Comparison of ENCODE assay signal across 7 mouse cellular contexts in the genomic region with DNA sequence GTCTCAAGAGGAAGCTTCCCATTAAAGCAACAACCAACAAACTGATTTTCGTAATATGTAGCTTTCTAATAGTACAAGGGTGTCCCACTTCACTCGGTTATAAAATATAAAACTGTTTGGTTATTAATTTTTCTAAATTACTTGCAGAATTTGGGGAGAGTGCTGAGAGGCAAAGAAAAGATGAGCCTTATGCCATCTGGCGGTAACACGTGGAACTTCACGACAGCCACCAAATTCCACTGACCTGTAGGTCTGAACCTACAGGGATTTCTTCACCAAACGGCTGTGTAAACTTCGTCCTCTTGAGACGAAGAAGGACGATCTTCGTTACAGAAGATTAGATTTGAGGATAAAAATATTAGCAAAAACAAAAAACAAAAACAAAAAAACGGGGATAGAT.
A peak's percentile ranks its signal among the peaks of the same experiment; 100 is the strongest.
DNase-seq lines count a peak whose midpoint lies in the region; ATAC-seq and TF ChIP-seq lines count a peak whose summit lies in the region.

No protein-coding gene starts in this region.

- H3K4me3 ChIP-seq in MEL (ENCODE audit: control insufficient read depth in 1 of 2, insufficient read depth in 1 of 2, low read depth in 2 of 2, low read length in 2 of 2), result no peak overlapping the region
- peak overlapping the region; percentile 13 for H3K4me3 ChIP-seq in embryonic facial prominence, embryonic 14.5 days (ENCODE audit: low read depth, low read length)
- peak overlapping the region; percentile 47 for H3K4me3 ChIP-seq in limb, embryonic 10.5 days
- no peak overlapping the region for H3K4me3 ChIP-seq in midbrain, embryonic 11.5 days (ENCODE audit: low read depth, low read length)

- ATAC-seq in embryonic facial prominence, embryonic 14.5 days (ENCODE audit: low read depth), result peak; percentile 26; the same call in 1 of the 2 replicates
- peak; percentile 20; the same call in 1 of the 2 replicates for ATAC-seq in midbrain, embryonic 11.5 days (ENCODE audit: low FRiP score)

- no peak for TF ChIP-seq EP300 in MEL (IDR thresholded peaks at IDR 0.05; ENCODE audit: low read depth in 1 of 2, low read length in 2 of 2)

- H3K27ac ChIP-seq in MEL (ENCODE audit: control insufficient read depth, low read depth, low read length), result no peak overlapping the region
- H3K27ac ChIP-seq in embryonic facial prominence, embryonic 14.5 days (replicated peaks; ENCODE audit: low read depth, low read length), result peak overlapping the region; percentile 95
- peak overlapping the region; percentile 96 for H3K27ac ChIP-seq in limb, embryonic 10.5 days
- H3K27ac ChIP-seq in midbrain, embryonic 11.5 days (ENCODE audit: low read depth, low read length), result peak overlapping the region; percentile 80

- peak overlapping the region; percentile 51 for H3K4me2 ChIP-seq in embryonic facial prominence, embryonic 14.5 days (ENCODE audit: low read depth, low read length)
- H3K4me2 ChIP-seq in midbrain, embryonic 11.5 days, result peak overlapping the region; percentile 42; the same call in 1 of the 2 replicates

- no peaks in the 10 kb centered on the region for H3K36me3 ChIP-seq in MEL (ENCODE audit: control insufficient read depth in 1 of 2, insufficient read depth in 2 of 2, low read length in 2 of 2)
- no peaks in the 10 kb centered on the region for H3K36me3 ChIP-seq in embryonic facial prominence, embryonic 14.5 days (ENCODE audit: control insufficient read depth, insufficient read depth, low read length)
- no peaks in the 10 kb centered on the region for H3K36me3 ChIP-seq in limb, embryonic 10.5 days
- H3K36me3 ChIP-seq in midbrain, embryonic 11.5 days (ENCODE audit: control insufficient read depth, insufficient read depth, low read length), result no peaks in the 10 kb centered on the region

- TF ChIP-seq CTCF in MEL (IDR thresholded peaks at IDR 0.05 in 2 of 3, conservative IDR thresholded peaks at IDR 0.05 in 1 of 3; ENCODE audit: control insufficient read depth in 1 of 3, insufficient read depth in 1 of 3, low read depth in 2 of 3, low read length in 3 of 3, poor library complexity in 1 of 3, severe bottlenecking in 1 of 3), result peak; percentile 56 to 63 (median 59)

- peak; percentile 63 for DNase-seq in CD4-positive helper T cell, adult 2 months (ENCODE audit: low read depth, low spot score)
- peak; percentile 52 for DNase-seq in MEL (ENCODE audit: low read depth, low spot score)
- DNase-seq in embryonic facial prominence, embryonic 14.5 days (ENCODE audit: low spot score), result peak; percentile 86
- DNase-seq in heart, postnatal 14 days, result peak; percentile 74 to 81
- peak; percentile 76 for DNase-seq in limb, embryonic 10.5 days (ENCODE audit: low spot score)
- no peak for DNase-seq in midbrain, embryonic 11.5 days (ENCODE audit: low spot score, missing footprints)
- peak; percentile 17 to 24 for DNase-seq in thymus, adult 18-20 months

- H3K27me3 ChIP-seq in MEL (ENCODE audit: control insufficient read depth in 1 of 2, insufficient read depth in 2 of 2, low read length in 2 of 2), result no peaks in the 10 kb centered on the region
- peaks cover 18% of the 10 kb centered on the region for H3K27me3 ChIP-seq in embryonic facial prominence, embryonic 14.5 days (replicated peaks; ENCODE audit: control insufficient read depth, insufficient read depth, low read length)
- H3K27me3 ChIP-seq in limb, embryonic 10.5 days (ENCODE audit: low read depth, poor library complexity, severe bottlenecking), result no peaks in the 10 kb centered on the region
- peaks cover 31% of the 10 kb centered on the region for H3K27me3 ChIP-seq in midbrain, embryonic 11.5 days (ENCODE audit: control insufficient read depth, insufficient read depth, low read length)

- H3K9me3 ChIP-seq in MEL (replicated peaks; ENCODE audit: insufficient read depth, low read length), result no peaks in the 10 kb centered on the region
- H3K9me3 ChIP-seq in embryonic facial prominence, embryonic 14.5 days (ENCODE audit: control insufficient read depth, low read length), result no peaks in the 10 kb centered on the region
- no peaks in the 10 kb centered on the region for H3K9me3 ChIP-seq in limb, embryonic 10.5 days (replicated peaks)
- no peaks in the 10 kb centered on the region for H3K9me3 ChIP-seq in midbrain, embryonic 11.5 days (ENCODE audit: control insufficient read depth, low read length)

- no peak overlapping the region for H3K9ac ChIP-seq in MEL (ENCODE audit: control insufficient read depth, low read depth, low read length, poor library complexity, severe bottlenecking)
- peak overlapping the region; percentile 70 for H3K9ac ChIP-seq in embryonic facial prominence, embryonic 14.5 days (ENCODE audit: low read depth, low read length)
- no peak overlapping the region for H3K9ac ChIP-seq in midbrain, embryonic 11.5 days (ENCODE audit: low read length)

- WGBS in embryonic facial prominence, embryonic 14.5 days, result under 1% methylated on average over 11 of the region's 11 CpGs
- WGBS in limb, embryonic 10.5 days, result under 1% methylated on average over 11 of the region's 11 CpGs
- under 1% methylated on average over 11 of the region's 11 CpGs for WGBS in midbrain, embryonic 11.5 days

- no peaks in the 10 kb centered on the region; a peak in 1 of 4 replicates for H3K4me1 ChIP-seq in MEL (ENCODE audit: control insufficient read depth in 1 of 2, insufficient read depth in 2 of 2, low read length in 2 of 2)
- H3K4me1 ChIP-seq in embryonic facial prominence, embryonic 14.5 days (ENCODE audit: control insufficient read depth, insufficient read depth, low read length), result peaks cover 32% of the 10 kb centered on the region
- H3K4me1 ChIP-seq in limb, embryonic 10.5 days, result peaks cover 69% of the 10 kb centered on the region
- peaks cover 32% of the 10 kb centered on the region for H3K4me1 ChIP-seq in midbrain, embryonic 11.5 days (ENCODE audit: control insufficient read depth, insufficient read depth, low read length)

- intact Hi-C loops in heart, postnatal 14 days (cut with DNase I), result no loop called here

- TF ChIP-seq RAD21 in MEL (IDR thresholded peaks at IDR 0.05; ENCODE audit: low read depth, low read length), result peak; percentile 28

- H3K79me2 ChIP-seq in MEL (ENCODE audit: control insufficient read depth, insufficient read depth, low read length, poor library complexity), result no peaks in the 10 kb centered on the region

- no peak for TF ChIP-seq POLR2A in MEL (IDR thresholded peaks at IDR 0.05; ENCODE audit: control insufficient read depth in 1 of 2, insufficient read depth in 1 of 2, low read depth in 1 of 2, low read length in 2 of 2, poor library complexity in 1 of 2)

TF ChIP-seq in MEL, 35 proteins besides CTCF, POLR2A, EP300 and RAD21:
- TF ChIP-seq MYC (IDR thresholded peaks at IDR 0.05; ENCODE audit: low read depth, low read length) (0 out of 2 replicates have a peak, but pooled peaks have one; percentile 34), SMC3 (IDR thresholded peaks at IDR 0.05; ENCODE audit: low read depth, low read length) (peak; percentile 59), MAX (IDR thresholded peaks at IDR 0.05; ENCODE audit: low read length) (peak; percentile 71; the same call in 1 of the 2 replicates), ETS1 (IDR thresholded peaks at IDR 0.05; ENCODE audit: low read depth, low read length) (no peak)
TF ChIP-seq in MEL: peak in this region for 3.

Comparison
In these comparisons a context has a peak if more than half of its experiments do, and no peak if none do; other contexts are left out.
1. H3K4me3 ChIP-seq: peak in embryonic facial prominence, embryonic 14.5 days (single experiment) and limb, embryonic 10.5 days (single experiment); none in MEL (0 of 2) and midbrain, embryonic 11.5 days (single experiment).